Mouse (Mus musculus) stomach, embryonic 14.5 days (tissue): Measurements from ENCODE around the gene Inpp5f. TPM values are rescaled to one million over a fixed set of nuclear protein-coding genes. Genes with fewer than 3 reads are reported as not detected.

Experiments
- ATAC-seq: fragments of 200-750 bp; cut with Nextera tagmentation; 2 replicates; pipeline ENCODE4 v1.8.0; 2017; ENCODE audit warnings: low read depth, moderate TSS enrichment; ENCODE audit not compliant: insufficient number of reproducible peaks, insufficient read depth, low FRiP score
- H3K27ac ChIP-seq: fragments of 300-500 bp; sonication (generic); 2 replicates; pipeline ENCODE4 v1.5.1; 2014; ENCODE audit warnings: mild to moderate bottlenecking, low read length, moderate library complexity, mixed read lengths
- H3K27me3 ChIP-seq: fragments of 300-500 bp; sonication (generic); 2 replicates; pipeline ENCODE4 v1.6.1; 2014; ENCODE audit warnings: low read length, control low read depth, mixed read lengths; ENCODE audit not compliant: control insufficient read depth, insufficient read depth
- H3K36me3 ChIP-seq: fragments of 300-500 bp; sonication (generic); 2 replicates; pipeline ENCODE4 v1.6.1; 2014; ENCODE audit warnings: mild to moderate bottlenecking, control low read depth, low read length, moderate library complexity, mixed read lengths; ENCODE audit not compliant: control insufficient read depth, insufficient read depth
- H3K4me1 ChIP-seq: fragments of 300-500 bp; sonication (generic); 2 replicates; pipeline ENCODE4 v1.6.1; 2014; ENCODE audit warnings: low read length, control low read depth, mixed read lengths; ENCODE audit not compliant: control insufficient read depth, insufficient read depth
- H3K4me2 ChIP-seq: fragments of 300-500 bp; sonication (generic); replicated peaks from 2 replicates; pipeline ENCODE4 v1.6.1; 2014; ENCODE audit warnings: low read depth, low read length, control low read depth
- H3K4me3 ChIP-seq: fragments of 300-500 bp; sonication (generic); 2 replicates; pipeline ENCODE4 v1.5.1; 2014; ENCODE audit warnings: low read depth, low read length, control low read depth
- H3K9ac ChIP-seq: fragments of 300-500 bp; sonication (generic); replicated peaks from 2 replicates; pipeline ENCODE4 v1.6.1; 2014; ENCODE audit warnings: low read depth, mild to moderate bottlenecking, control low read depth, low read length, moderate library complexity, mixed read lengths
- H3K9me3 ChIP-seq: fragments of 300-500 bp; sonication (generic); 2 replicates; pipeline ENCODE4 v1.6.1; 2016; ENCODE audit warnings: low read depth, low read length, control low read depth; ENCODE audit not compliant: control insufficient read depth
- WGBS: fragments of 180-500 bp; shearing (Covaris S2); extraction: QIAGEN DNeasy Blood & Tissue Kit; methylation state at CpG from one replicate; pipeline ENCODE4 v1.1.7; 2014; 5-methylcytosine and 5-hydroxymethylcytosine counted together
- polyA plus RNA-seq: library from polyadenylated mRNA; unstranded; fragments of >200 nt; fragmentation: Nextera tagmentation; extraction: Ambion mirVana; gene quantifications from 2 replicates; pipeline ENCODE4 v1.2.1, GENCODE M21; 2014

Inpp5f gene
- polyA plus RNA-seq, 1 experiment from 2014 or later, result 33.9 TPM

- Histone ChIP-seq H3K27ac (no peak overlapping the region), H3K36me3 (no peaks in the 10 kb centered on the region), H3K27me3 (no peaks in the 10 kb centered on the region), H3K9me3 (no peaks in the 10 kb centered on the region), H3K4me3 (no peak overlapping the region), H3K4me2 (no peak overlapping the region), H3K4me1 (no peaks in the 10 kb centered on the region), H3K9ac (no peak overlapping the region)
- no peak for ATAC-seq
- 91% methylated on average over 5 of the region's 5 CpGs for WGBS
These were observed 35.9 kb upstream of the Inpp5f start for GRCm38 (mm10) chr7:128575211-128575610.

DNA sequence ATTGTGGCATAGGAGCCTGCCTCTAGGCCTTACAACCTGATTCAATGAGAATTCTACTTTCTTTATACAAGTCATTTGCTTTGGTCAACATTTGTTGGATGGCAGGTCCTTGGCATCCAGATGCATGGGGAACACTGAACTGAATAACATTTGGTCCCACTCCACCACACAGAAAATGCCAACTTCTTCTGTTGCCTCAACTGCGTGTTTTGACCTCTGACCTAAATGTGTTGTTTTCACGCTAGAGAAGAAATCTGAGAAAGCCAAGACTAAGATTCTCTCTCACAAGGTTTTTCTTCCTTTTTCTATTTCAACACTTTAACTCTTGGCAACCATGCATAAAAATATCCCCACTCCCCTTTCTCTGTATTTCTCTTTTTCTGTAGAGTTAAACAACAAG, 35.3 kb upstream of the Inpp5f start:
- Histone ChIP-seq H3K27ac (no peak overlapping the region), H3K36me3 (no peaks in the 10 kb centered on the region), H3K4me1 (no peaks in the 10 kb centered on the region), H3K4me2 (no peak overlapping the region), H3K4me3 (no peak overlapping the region), H3K9ac (no peak overlapping the region), H3K9me3 (no peaks in the 10 kb centered on the region), H3K27me3 (no peaks in the 10 kb centered on the region)
- ATAC-seq, result no peak
- WGBS, result 65% methylated on average over 2 of the region's 2 CpGs

DNA sequence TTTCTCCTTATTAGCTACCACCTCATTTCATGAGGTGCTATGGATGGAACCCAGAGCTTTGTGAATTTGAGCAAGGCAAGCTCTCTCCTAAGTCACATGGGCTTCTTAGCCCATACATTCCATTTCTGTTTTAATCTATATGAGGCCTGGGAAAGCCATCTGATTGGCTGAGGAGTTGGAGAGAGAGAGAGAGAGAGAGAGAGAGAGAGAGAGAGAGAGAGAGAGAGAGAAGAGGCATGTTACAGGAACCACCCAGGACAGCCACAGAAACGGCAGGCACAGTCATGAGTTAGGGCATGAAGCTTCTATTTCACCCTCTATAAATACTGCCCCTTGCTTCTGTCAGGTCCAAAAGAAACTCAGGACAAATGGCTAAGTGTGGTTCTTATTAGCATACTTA, 33.5 kb upstream of the Inpp5f start:
- no peak overlapping the region for H3K27ac ChIP-seq
- no peaks in the 10 kb centered on the region for H3K36me3 ChIP-seq
- H3K9ac ChIP-seq, result no peak overlapping the region
- no peak overlapping the region for H3K4me2 ChIP-seq
- H3K4me3 ChIP-seq, result no peak overlapping the region
- no peak for ATAC-seq
- H3K9me3 ChIP-seq, result no peaks in the 10 kb centered on the region
- H3K27me3 ChIP-seq, result no peaks in the 10 kb centered on the region
- WGBS, result 40% methylated on average over 1 of the region's 1 CpGs
- peaks cover 2% of the 10 kb centered on the region; the same call in 1 of the 2 replicates for H3K4me1 ChIP-seq

DNA sequence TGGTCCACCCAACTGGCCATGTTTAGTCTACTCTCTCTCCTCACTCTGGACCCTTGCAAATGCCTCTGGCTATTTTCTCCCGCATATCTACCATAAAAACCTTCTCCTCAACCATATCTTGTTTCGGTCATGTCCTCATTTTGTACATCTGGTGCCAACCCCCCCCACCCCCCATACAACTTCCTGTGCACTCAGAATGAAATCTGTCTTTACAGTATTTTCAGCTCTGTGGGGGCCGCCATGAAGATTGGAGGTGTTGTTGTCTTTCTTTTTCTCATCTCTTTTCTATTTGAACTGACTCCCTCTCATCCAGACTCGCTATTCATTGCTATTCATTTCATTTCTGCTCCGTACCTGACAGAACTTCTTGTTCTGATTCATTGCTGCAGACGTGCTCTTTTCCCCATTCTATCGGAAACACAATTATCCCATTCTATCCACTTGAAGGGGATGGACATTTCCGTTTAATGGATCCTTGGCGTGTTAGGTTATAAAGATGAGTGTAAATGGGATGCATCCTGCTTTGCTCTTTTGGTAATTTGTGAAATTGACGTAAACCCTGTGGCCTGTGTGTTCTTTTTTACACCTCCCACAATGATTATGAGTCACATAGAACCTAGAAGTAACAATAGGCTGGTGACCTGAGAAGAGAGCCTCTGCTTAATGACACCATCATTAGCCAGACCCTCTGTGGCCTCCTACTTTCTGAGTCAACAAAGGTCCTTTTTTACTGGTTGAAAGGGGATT, 32.8 kb upstream of the Inpp5f start:
- no peak overlapping the region for H3K4me3 ChIP-seq
- no peak overlapping the region for H3K4me2 ChIP-seq
- no peak overlapping the region for H3K27ac ChIP-seq
- H3K27me3 ChIP-seq, result no peaks in the 10 kb centered on the region
- WGBS, result 76% methylated on average over 10 of the region's 10 CpGs
- no peak for ATAC-seq
- no peaks in the 10 kb centered on the region for H3K36me3 ChIP-seq
- H3K4me1 ChIP-seq, result peaks cover 2% of the 10 kb centered on the region; the same call in 1 of the 2 replicates
- no peak overlapping the region for H3K9ac ChIP-seq
- H3K9me3 ChIP-seq, result no peaks in the 10 kb centered on the region

- Histone ChIP-seq H3K9me3 (no peaks in the 10 kb centered on the region), H3K9ac (no peak overlapping the region), H3K4me1 (peaks cover 2% of the 10 kb centered on the region; the same call in 1 of the 2 replicates), H3K27ac (no peak overlapping the region), H3K27me3 (no peaks in the 10 kb centered on the region), H3K4me3 (no peak overlapping the region), H3K4me2 (no peak overlapping the region), H3K36me3 (no peaks in the 10 kb centered on the region)
- 67% methylated on average over 2 of the region's 2 CpGs for WGBS
- no peak for ATAC-seq
These were observed 31.7 kb upstream of the Inpp5f start for GRCm38 (mm10) chr7:128579381-128579780.

- WGBS, result 88% methylated on average over 6 of the region's 6 CpGs
- Histone ChIP-seq H3K27ac (no peak overlapping the region), H3K4me3 (no peak overlapping the region), H3K27me3 (no peaks in the 10 kb centered on the region), H3K4me2 (no peak overlapping the region), H3K9ac (no peak overlapping the region), H3K36me3 (no peaks in the 10 kb centered on the region), H3K4me1 (peaks cover 2% of the 10 kb centered on the region; the same call in 1 of the 2 replicates), H3K9me3 (no peaks in the 10 kb centered on the region)
- ATAC-seq, result no peak
These were observed 30.8 kb upstream of the Inpp5f start for GRCm38 (mm10) chr7:128580318-128580717.

GRCm38 (mm10) chr7:128581864-128582484, 29.2 kb upstream of the Inpp5f start:
- peaks cover 2% of the 10 kb centered on the region; the same call in 1 of the 2 replicates for H3K4me1 ChIP-seq
- no peak overlapping the region for H3K4me2 ChIP-seq
- no peaks in the 10 kb centered on the region for H3K27me3 ChIP-seq
- ATAC-seq, result no peak
- H3K4me3 ChIP-seq, result no peak overlapping the region
- no peaks in the 10 kb centered on the region for H3K36me3 ChIP-seq
- 69% methylated on average over 15 of the region's 15 CpGs for WGBS
- H3K9me3 ChIP-seq, result no peaks in the 10 kb centered on the region
- no peak overlapping the region for H3K27ac ChIP-seq
- no peak overlapping the region for H3K9ac ChIP-seq

- H3K4me1 ChIP-seq, result peaks cover 2% of the 10 kb centered on the region; the same call in 1 of the 2 replicates
- WGBS, result 74% methylated on average over 6 of the region's 6 CpGs
- ATAC-seq, result no peak
These were observed 27.7 kb upstream of the Inpp5f start for GRCm38 (mm10) chr7:128583213-128583948.

More at GRCm38 (mm10) chr7:128583213-128583948, 27.7 kb upstream of the Inpp5f start:
- Histone ChIP-seq H3K27ac (no peak overlapping the region), H3K9me3 (no peaks in the 10 kb centered on the region), H3K27me3 (no peaks in the 10 kb centered on the region), H3K9ac (no peak overlapping the region), H3K36me3 (no peaks in the 10 kb centered on the region), H3K4me3 (no peak overlapping the region), H3K4me2 (no peak overlapping the region)
